Mouse (Mus musculus) left cerebral cortex, postnatal 36 days (tissue): Measurements from ENCODE around the gene Lrrc46. TPM values are rescaled to one million over a fixed set of nuclear protein-coding genes. Genes with fewer than 3 reads are reported as not detected.

Experiments
- DNase-seq, 2 experiments: peaks; one replicate each; pipeline ENCODE4 v3.0.0; 2021 to 2022; ENCODE audit warnings: low spot score in 2 of 2, mixed read lengths in 1 of 2
- intact Hi-C: fragments of 180-260 bp; cut with DNase I; formaldehyde crosslinking; loops from one replicate; pipeline ENCODE4 v1.15.1; 2025
- total RNA-seq, 2 experiments: library from RNA; stranded (reverse); gene quantifications; 2 replicates each; pipeline ENCODE4 v1.2.3; 2021

Lrrc46 gene
- under 1 TPM; 0.32 to 0.59 TPM for total RNA-seq

DNA sequence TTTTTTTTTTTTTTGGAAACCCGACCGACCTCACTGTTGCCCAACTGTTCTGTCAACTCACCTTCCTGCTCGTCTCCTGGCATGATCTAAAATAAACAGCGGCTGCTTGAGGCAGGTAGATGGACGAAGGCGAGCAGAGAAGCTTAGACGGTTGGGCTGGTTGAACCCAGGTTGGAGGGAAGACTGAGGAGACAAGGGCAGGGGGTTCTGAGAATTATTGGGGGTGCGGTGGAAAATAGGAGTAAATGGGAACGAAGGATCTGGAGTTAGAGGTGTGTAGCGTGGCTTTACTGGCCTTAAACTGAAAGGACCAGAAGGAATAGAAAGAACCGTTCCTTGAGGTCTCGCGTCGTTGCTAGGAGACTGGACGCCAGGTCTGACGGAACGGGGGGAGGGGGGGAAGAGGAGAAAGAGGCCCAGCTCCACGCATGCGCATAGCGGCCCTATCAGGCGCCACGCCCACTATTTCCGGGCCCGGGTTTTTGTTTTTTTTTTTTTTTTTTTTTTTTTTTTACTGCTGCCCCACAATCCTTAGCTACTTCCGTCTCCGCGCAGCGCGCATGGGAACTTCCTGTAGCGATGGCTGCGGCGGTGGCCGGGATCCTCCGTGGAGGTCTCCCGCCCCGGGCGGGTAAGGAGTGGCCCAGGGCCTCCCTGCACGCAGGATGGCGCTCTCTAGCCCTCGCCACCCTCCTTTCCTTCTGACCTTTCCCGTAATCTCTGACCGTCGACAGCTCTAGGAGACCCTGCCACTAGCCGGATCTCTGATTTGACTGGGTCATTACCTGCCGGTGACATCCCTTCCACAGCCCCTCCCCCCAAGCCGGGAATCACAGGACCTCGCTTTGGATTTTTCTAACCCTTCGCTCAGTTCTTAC lies at the start of gene Lrrc46, which contains the start of gene Mrpl10:
TSS of gene Lrrc46 (minus strand) at position 386 of the 878 bp plus-strand sequence.
TSS of gene Mrpl10 (plus strand) at position 539 of the 878 bp plus-strand sequence.
- peak; percentile 83 to 85 for DNase-seq
- intact Hi-C loops = no loop called here

GRCm38 (mm10) chr11:97086365-97086764 lies 45.2 kb upstream of the Lrrc46 start:
- intact Hi-C loops = no loop called here
- no peak for DNase-seq

GRCm38 (mm10) chr11:97084821-97085505 lies 43.8 kb upstream of the Lrrc46 start:
- intact Hi-C loops = no loop called here
- no peak for DNase-seq

- peak; percentile 35 to 50 for DNase-seq
- intact Hi-C loops = no loop called here
Observed at GRCm38 (mm10) chr11:97083401-97084140, 42.4 kb upstream of the Lrrc46 start.

- DNase-seq = peak in 1 of 2 experiments; percentile 39
- intact Hi-C loops = no loop called here
Observed at GRCm38 (mm10) chr11:97082977-97083376, 41.8 kb upstream of the Lrrc46 start.

DNA sequence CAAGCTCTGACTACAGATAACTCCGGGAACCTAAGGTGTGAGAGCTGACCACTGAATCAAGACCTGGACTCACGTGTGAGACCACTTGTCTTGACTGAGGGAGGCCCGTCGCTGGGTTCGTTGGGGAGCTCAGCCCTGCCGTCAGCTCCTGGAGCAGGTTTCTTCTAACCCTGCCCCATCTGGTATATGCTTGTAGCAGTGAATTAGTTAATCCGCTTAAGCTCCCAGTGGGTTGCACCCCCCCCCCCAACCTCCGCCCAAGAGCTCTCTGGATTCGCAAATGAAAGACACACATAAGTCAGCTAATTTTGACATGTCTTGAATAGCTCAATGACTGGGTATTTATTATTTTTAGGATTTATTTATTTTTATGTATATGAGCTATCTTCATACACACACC lies 39.1 kb upstream of the Lrrc46 start:
- DNase-seq = no peak
- intact Hi-C loops = no loop called here

DNA sequence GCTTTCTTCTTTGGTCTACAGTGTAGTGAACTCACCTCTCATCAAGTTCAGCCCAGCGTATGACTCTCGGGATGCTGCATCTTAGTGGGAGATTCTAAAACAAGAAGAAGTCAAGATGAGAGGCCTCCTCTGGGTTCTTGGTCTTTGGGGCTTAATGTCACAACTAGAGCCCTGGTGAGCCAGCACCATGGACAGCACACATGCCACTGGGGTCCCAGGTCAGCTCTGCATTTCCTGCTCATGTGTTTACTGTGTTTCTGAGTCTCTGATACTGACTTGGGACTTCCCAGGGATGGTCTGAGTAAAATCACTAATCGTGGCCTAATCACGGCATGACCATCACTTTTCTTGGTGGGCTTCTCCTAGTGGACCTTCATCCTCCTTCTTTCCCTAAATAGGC lies 37.5 kb upstream of the Lrrc46 start:
- intact Hi-C loops = no loop called here
- no peak for DNase-seq

- DNase-seq = no peak
- intact Hi-C loops = loop anchor here (5.0 kb wide), 2 partner anchors 73 to 103 kb away; no protein-coding TSS in a partner anchor
Observed at GRCm38 (mm10) chr11:97074235-97074634, 33.0 kb upstream of the Lrrc46 start.

DNA sequence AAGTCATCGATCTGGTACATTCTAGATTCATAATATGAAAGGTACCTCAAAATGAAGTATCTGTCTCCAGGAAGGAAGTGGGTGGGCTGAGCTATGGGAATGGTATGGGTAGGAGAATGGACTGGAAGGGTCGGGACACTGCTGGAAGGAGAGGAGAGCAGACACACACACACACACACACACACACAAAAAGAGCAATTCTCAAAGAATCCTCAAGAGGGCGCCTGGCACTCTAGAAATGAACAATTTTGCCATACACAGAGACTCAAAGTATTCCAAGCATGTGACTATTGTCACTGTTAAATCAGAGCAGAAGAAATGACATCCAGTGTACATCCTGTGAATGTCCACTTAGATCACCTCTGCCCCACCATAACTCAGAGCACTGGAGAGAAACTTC lies 31.3 kb upstream of the Lrrc46 start:
- intact Hi-C loops = loop anchor here (5.0 kb wide), 2 partner anchors 75 to 105 kb away; no protein-coding TSS in a partner anchor
- DNase-seq = peak in 1 of 2 experiments; percentile 53

- no peak for DNase-seq
- intact Hi-C loops = loop anchor here (5.0 kb wide), 2 partner anchors 76 to 106 kb away; no protein-coding TSS in a partner anchor
Observed at GRCm38 (mm10) chr11:97071129-97071528, 29.9 kb upstream of the Lrrc46 start.

- intact Hi-C loops = loop anchor here (5.0 to 10.0 kb wide), 3 partner anchors 78 to 265 kb away; no protein-coding TSS in a partner anchor
Observed at GRCm38 (mm10) chr11:97069770-97070169, 28.6 kb upstream of the Lrrc46 start.

DNA sequence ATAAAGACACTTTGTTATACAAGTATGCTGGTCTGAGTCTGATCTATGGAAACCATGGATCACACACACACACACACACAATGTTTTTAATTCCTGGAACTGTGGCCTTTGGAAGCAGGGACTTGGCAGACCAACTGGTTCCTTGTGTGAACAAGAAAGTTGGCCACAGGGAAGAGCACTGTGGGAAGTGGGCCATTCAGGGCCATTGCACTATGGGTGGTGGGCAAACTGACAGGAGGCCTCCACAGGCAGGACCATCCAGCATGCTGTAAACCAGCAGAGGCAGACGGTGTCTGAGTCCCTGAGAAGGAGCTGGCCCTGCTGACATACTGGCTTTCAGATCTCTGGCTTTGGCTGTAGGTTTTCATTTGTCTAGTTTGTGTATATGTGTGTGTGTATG lies 28.1 kb upstream of the Lrrc46 start:
- intact Hi-C loops = loop anchor here (10.0 kb wide), 1 partner anchor 265 kb away; no protein-coding TSS in a partner anchor
- DNase-seq = no peak

More at GRCm38 (mm10) chr11:97069770-97070169, 28.6 kb upstream of the Lrrc46 start:
- DNase-seq = no peak

DNA sequence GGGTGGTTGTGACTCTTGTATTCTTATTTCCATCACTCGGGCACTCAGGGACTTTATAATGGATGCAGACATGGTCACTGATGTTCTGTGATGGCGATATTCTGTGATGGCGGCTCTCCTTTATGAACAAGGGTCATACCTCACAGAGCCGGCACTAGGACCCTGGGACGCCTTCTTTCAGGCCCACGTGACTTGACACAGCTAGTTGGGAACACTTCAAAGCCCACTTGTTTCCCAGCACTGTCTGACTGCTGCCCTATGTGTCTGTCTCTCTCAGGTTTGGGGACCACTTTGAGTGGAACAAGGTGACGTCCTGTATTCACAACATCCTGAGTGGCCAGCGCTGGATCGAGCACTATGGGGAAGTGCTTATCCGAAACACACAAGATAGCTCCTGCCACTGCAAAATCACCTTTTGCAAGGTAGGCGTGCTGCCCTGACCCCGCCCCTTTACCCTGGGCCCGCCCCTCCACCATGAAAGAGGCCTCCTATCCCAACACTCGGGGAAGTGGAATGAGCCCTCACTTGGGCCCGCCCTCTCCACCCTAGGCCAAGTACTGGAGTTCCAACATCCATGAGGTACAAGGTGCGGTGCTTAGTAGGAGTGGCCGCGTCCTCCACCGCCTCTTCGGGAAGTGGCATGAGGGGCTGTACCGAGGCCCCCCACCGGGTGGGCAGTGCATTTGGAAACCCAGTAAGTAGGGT lies 25.6 kb upstream of the Lrrc46 start:
- intact Hi-C loops = loop anchor here (10.0 kb wide), 1 partner anchor 268 kb away; no protein-coding TSS in a partner anchor
- DNase-seq = no peak

DNA sequence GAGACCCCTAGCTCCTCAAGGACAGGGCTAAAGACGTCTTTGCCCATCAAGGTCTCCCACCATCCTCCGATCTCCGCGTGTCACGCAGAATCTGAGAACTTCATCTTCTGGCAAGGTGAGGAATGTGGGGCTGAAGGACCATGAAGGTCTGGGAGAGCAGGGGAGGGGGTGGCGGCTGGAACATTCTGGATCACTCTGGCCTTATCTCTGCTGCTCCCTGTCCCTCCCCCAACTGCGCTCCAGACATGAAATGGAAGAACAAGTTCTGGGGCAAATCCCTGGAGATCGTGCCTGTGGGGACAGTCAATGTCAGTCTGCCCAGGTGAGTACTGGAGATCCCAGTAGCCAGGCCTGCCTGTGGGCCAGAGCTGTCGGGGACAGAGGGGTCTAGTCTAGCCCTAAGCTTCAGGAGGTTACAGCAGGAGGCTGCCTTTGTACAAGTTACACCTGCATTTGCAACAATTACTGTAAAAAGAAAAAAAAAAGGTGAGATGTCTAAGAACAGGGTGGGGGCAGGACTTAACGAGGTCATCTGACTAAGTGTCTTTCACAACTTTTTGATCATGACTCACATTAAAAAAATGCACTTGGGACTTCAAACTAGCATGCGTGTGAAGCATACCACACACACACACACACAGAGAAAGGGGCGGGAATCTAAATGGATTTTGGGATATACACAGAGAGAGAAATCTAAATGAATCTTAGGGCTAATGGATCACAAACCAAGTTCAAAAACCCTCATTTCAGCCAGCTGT lies 24.5 kb upstream of the Lrrc46 start:
- DNase-seq = no peak
- intact Hi-C loops = loop anchor here (10.0 kb wide), 1 partner anchor 269 kb away; no protein-coding TSS in a partner anchor

- intact Hi-C loops = loop anchor here (10.0 kb wide), 1 partner anchor 271 kb away; no protein-coding TSS in a partner anchor
- DNase-seq = no peak
Observed at GRCm38 (mm10) chr11:97063921-97064295, 22.7 kb upstream of the Lrrc46 start.

DNA sequence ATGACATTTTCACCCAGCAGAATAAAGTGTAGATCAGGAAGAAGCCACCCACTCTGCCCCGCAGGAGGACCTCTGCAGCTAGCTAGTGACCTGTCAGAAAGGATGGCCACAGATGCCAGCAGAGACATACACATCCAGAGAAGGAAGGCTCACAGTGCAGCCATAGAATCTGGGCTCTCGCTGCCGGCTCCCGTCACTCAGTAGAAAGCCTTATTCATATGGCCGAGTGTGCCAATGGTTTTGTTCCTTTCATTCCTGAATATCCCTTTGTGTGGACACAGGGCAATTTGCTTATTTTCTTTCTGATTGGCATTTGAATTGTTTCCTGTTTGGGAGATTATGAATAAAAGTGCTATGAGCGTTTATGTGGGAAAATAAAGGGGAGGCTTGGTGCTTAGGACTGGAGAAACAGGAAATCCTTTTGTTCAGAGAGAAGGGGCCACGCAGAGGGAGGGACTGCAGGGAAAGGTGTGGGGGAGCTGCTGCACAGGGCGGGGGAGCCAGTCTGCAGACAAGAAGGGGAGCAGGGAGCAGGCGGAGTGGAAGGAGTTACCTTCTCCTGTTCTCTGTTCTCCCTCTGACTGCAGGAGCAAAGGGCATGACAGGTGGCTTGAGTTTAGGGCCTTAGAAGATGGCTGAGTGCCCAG lies 22.2 kb upstream of the Lrrc46 start:
- intact Hi-C loops = loop anchor here (10.0 kb wide), 1 partner anchor 271 kb away; no protein-coding TSS in a partner anchor
- no peak for DNase-seq

- DNase-seq = no peak
- intact Hi-C loops = no loop called here
Observed at GRCm38 (mm10) chr11:97052219-97052646, 11.0 kb upstream of the Lrrc46 start.
